Mouse (Mus musculus): ENCODE measurements around the gene Mapk1ip1. TPM values are rescaled to one million over a fixed set of nuclear protein-coding genes. Genes with fewer than 3 reads are reported as not detected.

Mapk1ip1 gene
- total RNA-seq (2014; fragmentation: Nextera tagmentation): 26.6 and 28.1 TPM in 2 replicates
- total RNA-seq (2017): 6.5 and 7.1 TPM in 2 replicates
- 3.9 and 6.3 TPM in 2 replicates for polyA plus RNA-seq (2012)

- ATAC-seq (ENCODE audit: extremely low read depth, insufficient number of reproducible peaks, low FRiP score, poor library complexity, severe bottlenecking): peak; percentile 85
- peak; percentile 81 for DNase-seq (ENCODE audit: low spot score)
- Histone ChIP-seq H3K9me3 (replicated peaks) (no peaks in the 10 kb centered on the region), H3K4me3 (ENCODE audit: low read depth, low read length) (peak within 1 kb of the TSS; percentile 94), H3K27me3 (ENCODE audit: insufficient read depth, low read length) (no peaks in the 10 kb centered on the region), H3K4me1 (ENCODE audit: insufficient read depth, low read depth, low read length) (peaks cover 56% of the 10 kb centered on the region), H3K36me3 (replicated peaks) (peaks cover 58% of the 10 kb centered on the region)
- no peak for TF ChIP-seq GATA2 (IDR thresholded peaks at IDR 0.05; ENCODE audit: borderline replicate concordance, low read depth, low read length)
- no peak for TF ChIP-seq GATA1 (IDR thresholded peaks at IDR 0.05; ENCODE audit: borderline replicate concordance, low read length)
- no peak for TF ChIP-seq TAL1 (conservative IDR thresholded peaks at IDR 0.05; ENCODE audit: low read depth, low read length)
- TF ChIP-seq POLR2AphosphoS5 (IDR thresholded peaks at IDR 0.05; ENCODE audit: insufficient replicate concordance, low read depth, low read length): no peak
- TF ChIP-seq CTCF (IDR thresholded peaks at IDR 0.05; ENCODE audit: low read depth, low read length): peak; percentile 82
These were observed at the start of gene Mapk1ip1, which contains the start of gene Ppp2r2d for GRCm38 (mm10) chr7:138845544-138846391. Gene Mapk1ip1 (minus strand): TSS chr7:138846273. Gene Ppp2r2d (plus strand): TSS chr7:138846079.

- DNase-seq (ENCODE audit: low spot score) (no peak), ATAC-seq (ENCODE audit: extremely low read depth, insufficient number of reproducible peaks, low FRiP score, poor library complexity, severe bottlenecking) (no peak; the same call in 1 of the 2 replicates)
- Histone ChIP-seq H3K4me1 (ENCODE audit: insufficient read depth, low read depth, low read length) (peaks cover 2% of the 10 kb centered on the region; the same call in 1 of the 2 replicates), H3K27me3 (ENCODE audit: insufficient read depth, low read length) (no peaks in the 10 kb centered on the region), H3K4me3 (ENCODE audit: low read depth, low read length) (no peak overlapping the region), H3K9me3 (replicated peaks) (no peaks in the 10 kb centered on the region), H3K36me3 (replicated peaks) (peaks cover 73% of the 10 kb centered on the region)
- no peak for TF ChIP-seq GATA2 (IDR thresholded peaks at IDR 0.05; ENCODE audit: borderline replicate concordance, low read depth, low read length)
- no peak for TF ChIP-seq TAL1 (conservative IDR thresholded peaks at IDR 0.05; ENCODE audit: low read depth, low read length)
- 0 out of 2 replicates have a peak, but pooled peaks have one; percentile 47 for TF ChIP-seq POLR2AphosphoS5 (IDR thresholded peaks at IDR 0.05; ENCODE audit: insufficient replicate concordance, low read depth, low read length)
- no peak for TF ChIP-seq CTCF (IDR thresholded peaks at IDR 0.05; ENCODE audit: low read depth, low read length)
These were observed 39.6 kb upstream of the Mapk1ip1 start for GRCm38 (mm10) chr7:138885365-138886289.

- no peak for ATAC-seq (ENCODE audit: extremely low read depth, insufficient number of reproducible peaks, low FRiP score, poor library complexity, severe bottlenecking)
- no peak for TF ChIP-seq GATA1 (IDR thresholded peaks at IDR 0.05; ENCODE audit: borderline replicate concordance, low read length)
- Histone ChIP-seq H3K36me3 (replicated peaks) (peaks cover 90% of the 10 kb centered on the region), H3K9me3 (replicated peaks) (no peaks in the 10 kb centered on the region), H3K27me3 (ENCODE audit: insufficient read depth, low read length) (no peaks in the 10 kb centered on the region), H3K4me1 (ENCODE audit: insufficient read depth, low read depth, low read length) (peaks cover 2% of the 10 kb centered on the region; the same call in 1 of the 2 replicates), H3K4me3 (ENCODE audit: low read depth, low read length) (no peak overlapping the region)
- no peak for DNase-seq (ENCODE audit: low spot score)
These were observed 37.7 kb upstream of the Mapk1ip1 start for GRCm38 (mm10) chr7:138883724-138884123.

- H3K36me3 ChIP-seq (replicated peaks): peaks cover 99% of the 10 kb centered on the region
- TF ChIP-seq TAL1 (conservative IDR thresholded peaks at IDR 0.05; ENCODE audit: low read depth, low read length) (no peak), POLR2AphosphoS5 (IDR thresholded peaks at IDR 0.05; ENCODE audit: insufficient replicate concordance, low read depth, low read length) (no peak), GATA2 (IDR thresholded peaks at IDR 0.05; ENCODE audit: borderline replicate concordance, low read depth, low read length) (no peak), GATA1 (IDR thresholded peaks at IDR 0.05; ENCODE audit: borderline replicate concordance, low read length) (no peak), CTCF (IDR thresholded peaks at IDR 0.05; ENCODE audit: low read depth, low read length) (no peak)
- no peak overlapping the region for H3K4me3 ChIP-seq (ENCODE audit: low read depth, low read length)
- ATAC-seq (ENCODE audit: extremely low read depth, insufficient number of reproducible peaks, low FRiP score, poor library complexity, severe bottlenecking): no peak
- DNase-seq (ENCODE audit: low spot score): no peak
- H3K4me1 ChIP-seq (ENCODE audit: insufficient read depth, low read depth, low read length): no peaks in the 10 kb centered on the region
- no peaks in the 10 kb centered on the region for H3K27me3 ChIP-seq (ENCODE audit: insufficient read depth, low read length)
- no peaks in the 10 kb centered on the region for H3K9me3 ChIP-seq (replicated peaks)
These were observed 29.0 kb upstream of the Mapk1ip1 start for GRCm38 (mm10) chr7:138875031-138875430.

GRCm38 (mm10) chr7:138872956-138873355 is 26.9 kb upstream of the Mapk1ip1 start:
- no peak for ATAC-seq (ENCODE audit: extremely low read depth, insufficient number of reproducible peaks, low FRiP score, poor library complexity, severe bottlenecking)
- TF ChIP-seq TAL1 (conservative IDR thresholded peaks at IDR 0.05; ENCODE audit: low read depth, low read length) (no peak), GATA2 (IDR thresholded peaks at IDR 0.05; ENCODE audit: borderline replicate concordance, low read depth, low read length) (no peak), CTCF (IDR thresholded peaks at IDR 0.05; ENCODE audit: low read depth, low read length) (no peak), POLR2AphosphoS5 (IDR thresholded peaks at IDR 0.05; ENCODE audit: insufficient replicate concordance, low read depth, low read length) (no peak), GATA1 (IDR thresholded peaks at IDR 0.05; ENCODE audit: borderline replicate concordance, low read length) (no peak)
- Histone ChIP-seq H3K9me3 (replicated peaks) (no peaks in the 10 kb centered on the region), H3K27me3 (ENCODE audit: insufficient read depth, low read length) (no peaks in the 10 kb centered on the region), H3K4me1 (ENCODE audit: insufficient read depth, low read depth, low read length) (no peaks in the 10 kb centered on the region), H3K4me3 (ENCODE audit: low read depth, low read length) (no peak overlapping the region), H3K36me3 (replicated peaks) (peaks cover 95% of the 10 kb centered on the region)
- no peak for DNase-seq (ENCODE audit: low spot score)

- DNase-seq (ENCODE audit: low spot score): no peak
- ATAC-seq (ENCODE audit: extremely low read depth, insufficient number of reproducible peaks, low FRiP score, poor library complexity, severe bottlenecking): no peak
- TF ChIP-seq TAL1 (conservative IDR thresholded peaks at IDR 0.05; ENCODE audit: low read depth, low read length) (no peak), GATA2 (IDR thresholded peaks at IDR 0.05; ENCODE audit: borderline replicate concordance, low read depth, low read length) (no peak), GATA1 (IDR thresholded peaks at IDR 0.05; ENCODE audit: borderline replicate concordance, low read length) (no peak), CTCF (IDR thresholded peaks at IDR 0.05; ENCODE audit: low read depth, low read length) (no peak), POLR2AphosphoS5 (IDR thresholded peaks at IDR 0.05; ENCODE audit: insufficient replicate concordance, low read depth, low read length) (no peak)
- H3K4me3 ChIP-seq (ENCODE audit: low read depth, low read length): no peak overlapping the region
- H3K9me3 ChIP-seq (replicated peaks): no peaks in the 10 kb centered on the region
- H3K36me3 ChIP-seq (replicated peaks): peaks cover 85% of the 10 kb centered on the region
- H3K4me1 ChIP-seq (ENCODE audit: insufficient read depth, low read depth, low read length): peaks cover 12% of the 10 kb centered on the region
- H3K27me3 ChIP-seq (ENCODE audit: insufficient read depth, low read length): no peaks in the 10 kb centered on the region
These were observed 22.2 kb upstream of the Mapk1ip1 start for GRCm38 (mm10) chr7:138868316-138868715.
